Mouse (Mus musculus) natural killer cell, adult 2 months (primary cell): Measurements from ENCODE around the gene Cpeb3.

Experiments
- DNase-seq, 2 experiments: peaks; one replicate each; pipeline ENCODE4 v3.0.0; 2022; ENCODE audit warnings: low spot score in 2 of 2

Cpeb3 gene

GRCm38 (mm10) chr19:37044431-37044830, 164.0 kb downstream of the Cpeb3 start:
- DNase-seq, result no peak

GRCm38 (mm10) chr19:37040906-37041305, 167.5 kb downstream of the Cpeb3 start:
- DNase-seq, result no peak

- no peak for DNase-seq
These were observed 176.0 kb downstream of the Cpeb3 start for GRCm38 (mm10) chr19:37032364-37032763.

GRCm38 (mm10) chr19:37031446-37031845, 177.0 kb downstream of the Cpeb3 start:
- no peak for DNase-seq

- DNase-seq, result no peak
These were observed 178.6 kb downstream of the Cpeb3 start for GRCm38 (mm10) chr19:37029771-37030170.

- DNase-seq, result no peak
These were observed 182.0 kb downstream of the Cpeb3 start for GRCm38 (mm10) chr19:37026408-37026807.

- no peak for DNase-seq
These were observed 182.5 kb downstream of the Cpeb3 start for GRCm38 (mm10) chr19:37025839-37026319.

- no peak for DNase-seq
These were observed 186.3 kb downstream of the Cpeb3 start for GRCm38 (mm10) chr19:37022146-37022545.

- DNase-seq, result no peak
These were observed 187.4 kb downstream of the Cpeb3 start for GRCm38 (mm10) chr19:37020951-37021350.

- DNase-seq, result no peak
These were observed 187.9 kb downstream of the Cpeb3 start for GRCm38 (mm10) chr19:37020531-37020930.

- no peak for DNase-seq
These were observed 189.5 kb downstream of the Cpeb3 start for GRCm38 (mm10) chr19:37018931-37019330.

- peak; percentile 28 to 52 for DNase-seq
These were observed 190.0 kb downstream of the Cpeb3 start for GRCm38 (mm10) chr19:37018411-37018810.

GRCm38 (mm10) chr19:37016890-37017289, 191.5 kb downstream of the Cpeb3 start:
- no peak for DNase-seq

- DNase-seq, result no peak
These were observed 194.0 kb downstream of the Cpeb3 start for GRCm38 (mm10) chr19:37014173-37014939.

GRCm38 (mm10) chr19:37013461-37013860, 194.9 kb downstream of the Cpeb3 start:
- DNase-seq, result no peak

GRCm38 (mm10) chr19:37009878-37010281, 198.5 kb downstream of the Cpeb3 start:
- no peak for DNase-seq

- no peak for DNase-seq
These were observed 203.8 kb downstream of the Cpeb3 start for GRCm38 (mm10) chr19:37004557-37004956.
